Mouse (Mus musculus) c-Kit-negative CD71-positive TER-119-positive erythroid progenitor cells, embryonic 14.5 days (primary cell): ENCODE measurements around the gene Coro1c.

Experiments used
- DNase-seq: peaks from one replicate; pipeline ENCODE4 v3.0.0-alpha.2; 2013; ENCODE audit warnings: low read depth, low spot score

Coro1c gene

GRCm38 (mm10) chr5:113856631-113857030 is 51.9 kb downstream of the Coro1c start:
- no peak for DNase-seq

- DNase-seq, result no peak
Observed at GRCm38 (mm10) chr5:113855696-113856095, 52.9 kb downstream of the Coro1c start.

- DNase-seq, result no peak
Observed at GRCm38 (mm10) chr5:113855117-113855516, 53.4 kb downstream of the Coro1c start.

GRCm38 (mm10) chr5:113854494-113854893 is 54.1 kb downstream of the Coro1c start:
- peak; percentile 39 for DNase-seq

GRCm38 (mm10) chr5:113853541-113853940 is 55.0 kb downstream of the Coro1c start:
- no peak for DNase-seq

GRCm38 (mm10) chr5:113852463-113852862 is 56.1 kb downstream of the Coro1c start:
- DNase-seq, result no peak

- no peak for DNase-seq
Observed at GRCm38 (mm10) chr5:113850680-113851230, 57.8 kb downstream of the Coro1c start.

GRCm38 (mm10) chr5:113847636-113848035 is 60.9 kb downstream of the Coro1c start:
- no peak for DNase-seq

- DNase-seq, result peak; percentile 65
Observed at GRCm38 (mm10) chr5:113846656-113847055, 61.9 kb downstream of the Coro1c start.

- DNase-seq, result no peak
Observed at GRCm38 (mm10) chr5:113845627-113846026, 62.9 kb downstream of the Coro1c start.

- peak; percentile 20 for DNase-seq
Observed at GRCm38 (mm10) chr5:113844721-113845120, 63.8 kb downstream of the Coro1c start.

GRCm38 (mm10) chr5:113844106-113844505 is 64.5 kb downstream of the Coro1c start:
- DNase-seq, result no peak

- DNase-seq, result no peak
Observed at GRCm38 (mm10) chr5:113842906-113843305, 65.7 kb downstream of the Coro1c start.

GRCm38 (mm10) chr5:113842244-113842643 is 66.3 kb downstream of the Coro1c start:
- no peak for DNase-seq

- no peak for DNase-seq
Observed at GRCm38 (mm10) chr5:113841243-113842225, 67.0 kb downstream of the Coro1c start.

GRCm38 (mm10) chr5:113840443-113840842 is 68.1 kb downstream of the Coro1c start:
- no peak for DNase-seq

GRCm38 (mm10) chr5:113836961-113837360 is 71.6 kb downstream of the Coro1c start:
- DNase-seq, result no peak

GRCm38 (mm10) chr5:113833316-113833947 is 75.1 kb downstream of the Coro1c start:
- DNase-seq, result no peak

GRCm38 (mm10) chr5:113832490-113832901 is 76.1 kb downstream of the Coro1c start, which contains the start of gene Selplg:
Gene Selplg, minus strand, starts transcription at chr5:113832644.
- no peak for DNase-seq

GRCm38 (mm10) chr5:113831741-113832140 is 76.8 kb downstream of the Coro1c start:
- DNase-seq, result no peak

GRCm38 (mm10) chr5:113830796-113831195 is 77.8 kb downstream of the Coro1c start:
- no peak for DNase-seq

- no peak for DNase-seq
Observed at GRCm38 (mm10) chr5:113830292-113830643, 78.3 kb downstream of the Coro1c start.
